In the genomic region with DNA sequence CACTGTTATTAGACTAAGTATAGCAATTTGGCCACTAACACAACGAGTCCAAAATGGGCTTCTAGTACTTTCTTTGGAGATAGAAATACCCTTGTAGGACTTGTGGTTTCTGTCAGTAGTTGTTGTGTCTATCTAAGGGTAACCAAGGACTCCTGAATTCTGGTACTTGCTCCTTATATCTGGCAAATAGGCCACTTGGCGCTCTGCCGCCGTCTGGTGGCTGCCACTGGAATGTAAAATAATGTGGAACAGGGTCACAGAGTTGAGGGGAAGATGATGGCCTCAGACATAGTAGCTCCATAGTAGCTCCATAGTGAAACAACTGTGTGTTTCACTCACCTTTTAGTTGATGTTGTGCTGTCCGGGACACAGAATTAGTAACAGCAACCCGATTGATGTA, we compare ENCODE assay signal across 8 mouse cellular contexts. TPM values are rescaled to one million over a fixed set of nuclear protein-coding genes. Genes with fewer than 3 reads are reported as not detected.
DNase-seq lines count a peak whose midpoint lies in the region; ATAC-seq and TF ChIP-seq lines count a peak whose summit lies in the region.
"Had no signal": no experiment of that assay in that cellular context is flagged by ENCODE, and none has a peak within 500 bp of the region (broad histone marks: within the 10 kb centered on the region; RNA-seq: fewer than 3 reads in every experiment).

No protein-coding gene starts in this region.

- H3K4me2 ChIP-seq in midbrain, embryonic 14.5 days (ENCODE audit: low read length) = no peak overlapping the region
- H3K4me2 ChIP-seq in midbrain, embryonic 16.5 days (ENCODE audit: low read length) = no peak overlapping the region
- H3K4me2 ChIP-seq: midbrain, embryonic 12.5 days had no signal

- no peaks in the 10 kb centered on the region for H3K9me3 ChIP-seq in midbrain, embryonic 14.5 days (ENCODE audit: control insufficient read depth, low read length)
- no peaks in the 10 kb centered on the region for H3K9me3 ChIP-seq in midbrain, embryonic 16.5 days (replicated peaks; ENCODE audit: control insufficient read depth, low read length, poor library complexity, severe bottlenecking)
- H3K9me3 ChIP-seq: midbrain, embryonic 12.5 days had no signal

- no peak overlapping the region for H3K9ac ChIP-seq in midbrain, embryonic 14.5 days (replicated peaks; ENCODE audit: low read length)
- no peak overlapping the region for H3K9ac ChIP-seq in midbrain, embryonic 16.5 days (ENCODE audit: low read depth, low read length)
- H3K9ac ChIP-seq: midbrain, embryonic 12.5 days had no signal

- TF ChIP-seq CTCF in lung, adult 2 months (IDR thresholded peaks at IDR 0.05; ENCODE audit: insufficient read depth, low read length) = peak; percentile 86

- DNase-seq in midbrain, embryonic 14.5 days = peak; percentile 50
- DNase-seq in T-cell, adult 2 months (ENCODE audit: low spot score) = peak; percentile 55
- DNase-seq in cerebellum, postnatal 36 days = peak; percentile 47 to 50
- peak; percentile 72 for DNase-seq in lung, adult 2 months
- DNase-seq in right cerebral cortex, postnatal 4 days = peak; percentile 28

- H3K4me3 ChIP-seq in midbrain, embryonic 14.5 days (replicated peaks; ENCODE audit: low read depth, low read length) = no peak overlapping the region
- no peak overlapping the region for H3K4me3 ChIP-seq in midbrain, embryonic 16.5 days (ENCODE audit: low read depth, low read length)
- H3K4me3 ChIP-seq in lung, adult 2 months (replicated peaks; ENCODE audit: extremely low read depth, low read depth, low read length) = no peak overlapping the region
- H3K4me3 ChIP-seq: midbrain, embryonic 12.5 days had no signal

- H3K4me1 ChIP-seq in midbrain, embryonic 14.5 days (ENCODE audit: control insufficient read depth, insufficient read depth, low read length) = no peaks in the 10 kb centered on the region
- H3K4me1 ChIP-seq in midbrain, embryonic 16.5 days (ENCODE audit: control insufficient read depth, insufficient read depth, low read length) = no peaks in the 10 kb centered on the region
- H3K4me1 ChIP-seq in lung, adult 2 months (ENCODE audit: control insufficient read depth, insufficient read depth, low read length) = no peaks in the 10 kb centered on the region

- TF ChIP-seq POLR2A in lung, adult 2 months (IDR thresholded peaks at IDR 0.05; ENCODE audit: borderline replicate concordance, extremely low read depth, low read depth, low read length) = no peak

- H3K36me3 ChIP-seq in midbrain, embryonic 14.5 days (ENCODE audit: control insufficient read depth, insufficient read depth, low read length) = no peaks in the 10 kb centered on the region
- H3K36me3 ChIP-seq in midbrain, embryonic 16.5 days (ENCODE audit: control insufficient read depth, insufficient read depth, low read length) = no peaks in the 10 kb centered on the region
- H3K36me3 ChIP-seq: midbrain, embryonic 12.5 days had no signal

- ATAC-seq in midbrain, embryonic 14.5 days (ENCODE audit: low FRiP score, low TSS enrichment) = no peak
- no peak for ATAC-seq in midbrain, embryonic 16.5 days
- ATAC-seq in hematopoietic stem cell, adult 5-6 weeks (replicated peaks in 1 of 2; ENCODE audit: insufficient read depth in 1 of 2, low FRiP score in 2 of 2, low TSS enrichment in 1 of 2, low read depth in 1 of 2, poor library complexity in 2 of 2, severe bottlenecking in 2 of 2) = peak; percentile 69 to 71

- no peaks in the 10 kb centered on the region for H3K27me3 ChIP-seq in midbrain, embryonic 14.5 days (ENCODE audit: control insufficient read depth, insufficient read depth, low read length)
- H3K27me3 ChIP-seq in midbrain, embryonic 16.5 days (ENCODE audit: control insufficient read depth, insufficient read depth, low read depth, low read length) = no peaks in the 10 kb centered on the region
- H3K27me3 ChIP-seq: midbrain, embryonic 12.5 days had no signal

- H3K27ac ChIP-seq in midbrain, embryonic 14.5 days (replicated peaks; ENCODE audit: low read depth, low read length) = no peak overlapping the region
- no peak overlapping the region for H3K27ac ChIP-seq in midbrain, embryonic 16.5 days (ENCODE audit: low read length)
- H3K27ac ChIP-seq: midbrain, embryonic 12.5 days had no signal

- WGBS in midbrain, embryonic 14.5 days = 51% methylated on average over 6 of the region's 6 CpGs
- 51% methylated on average over 6 of the region's 6 CpGs for WGBS in midbrain, embryonic 16.5 days
- WGBS in lung, adult 2 months = 53% methylated on average over 6 of the region's 6 CpGs

RNA-seq across cellular contexts. Expression of gene Fgfbp1, which starts 8.7 kb away (rescaled TPM):
- 0.31 and 3.3 TPM in 2 replicates for polyA plus RNA-seq in midbrain, embryonic 14.5 days (2014; fragmentation: Nextera tagmentation; extraction: Ambion mirVana)
- polyA plus RNA-seq in midbrain, embryonic 16.5 days (2015; fragmentation: Nextera tagmentation; extraction: Ambion mirVana) = 8.4 and 9.8 TPM in 2 replicates
- total RNA-seq in hematopoietic stem cell, adult 5-6 weeks (2017) = not detected in 2 replicates
- 10.3 and 18.4 TPM in 2 replicates for polyA plus RNA-seq in lung, adult 2 months (2012; rRNA removed)

Comparison
In these comparisons a context has a peak if more than half of its experiments do, and no peak if none do; other contexts are left out.
1. ATAC-seq: peak in hematopoietic stem cell, adult 5-6 weeks (2 of 2); none in midbrain, embryonic 14.5 days (single experiment) and midbrain, embryonic 16.5 days (single experiment).
2. Peak in every context shown above with its lines, with median percentiles within 50 percentile points of each other: DNase-seq.